Mouse (Mus musculus): ENCODE results near the gene Nckap1. TPM values are rescaled to one million over a fixed set of nuclear protein-coding genes. Genes with fewer than 3 reads are reported as not detected.

Nckap1 gene
- total and polyA plus RNA-seq, 2 experiments from 2014 or later, result 82.5 to 136 TPM

DNA sequence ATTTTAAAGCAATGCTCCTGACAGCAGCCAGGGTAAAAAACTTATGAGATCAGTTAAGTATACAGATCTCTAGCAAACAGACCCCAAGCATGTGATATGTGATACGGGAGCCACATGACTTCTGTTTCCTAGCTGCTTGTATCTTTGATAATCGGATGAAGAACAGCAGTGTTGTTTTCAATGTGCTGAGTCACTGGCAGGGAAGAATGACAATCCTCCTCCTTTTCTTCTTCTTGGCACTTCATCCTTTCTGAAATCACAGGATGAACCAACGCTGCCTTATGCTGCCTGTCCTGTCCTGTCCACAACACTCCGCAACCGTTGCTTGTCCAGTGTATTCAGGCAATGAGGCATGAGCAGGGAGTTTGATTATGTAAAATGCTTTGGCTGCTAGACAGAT, 15.8 kb upstream of the Nckap1 start:
- WGBS, result 74% methylated on average over 5 of the region's 5 CpGs
- no peak for TF ChIP-seq CTCF (IDR thresholded peaks at IDR 0.05)

DNA sequence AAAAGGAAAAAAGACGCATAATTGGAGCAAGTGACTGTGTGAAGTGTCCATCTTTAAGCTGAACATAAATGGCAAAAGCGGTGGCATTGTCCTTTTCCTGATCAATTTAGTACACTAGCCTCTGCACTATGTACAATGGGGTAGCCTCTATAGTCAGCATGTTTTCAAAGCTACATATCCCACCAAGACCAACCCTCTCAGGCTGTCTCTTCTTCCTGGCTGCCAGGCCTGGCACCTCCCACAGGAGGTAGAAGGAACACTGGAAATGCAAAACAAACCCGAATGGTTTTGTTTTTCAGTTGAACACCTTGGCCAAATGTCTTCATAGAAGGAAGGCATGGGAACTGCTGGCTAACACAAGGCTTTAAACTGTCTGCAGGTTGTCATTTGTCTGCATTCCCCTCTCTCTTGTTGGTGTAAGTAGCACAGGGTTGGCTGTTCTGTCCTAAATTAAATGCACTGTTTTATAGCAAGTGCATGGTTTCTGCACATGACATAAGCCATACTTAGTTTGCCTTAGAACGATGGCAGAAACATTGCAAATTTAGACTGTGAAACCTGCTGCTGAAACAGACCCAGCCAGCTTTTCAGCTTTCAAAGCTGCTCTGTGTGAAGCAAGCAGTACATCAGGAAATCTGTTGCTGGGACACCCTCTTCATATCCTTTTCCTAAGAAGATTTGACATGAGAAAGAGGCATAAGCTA, 13.2 kb upstream of the Nckap1 start:
- no peak overlapping the region for H3K9ac ChIP-seq (replicated peaks; ENCODE audit: low read length, poor library complexity, severe bottlenecking)
- H3K9me3 ChIP-seq (ENCODE audit: low read length), result no peaks in the 10 kb centered on the region
- H3K4me2 ChIP-seq (ENCODE audit: low read depth, low read length, poor library complexity, severe bottlenecking), result no peak overlapping the region
- H3K27ac ChIP-seq (ENCODE audit: low read depth, low read length), result no peak overlapping the region
- DNase-seq (ENCODE audit: low spot score) (no peak), ATAC-seq (ENCODE audit: low FRiP score) (no peak)
- no peaks in the 10 kb centered on the region for H3K36me3 ChIP-seq (ENCODE audit: insufficient read depth, low read length)
- no peaks in the 10 kb centered on the region for H3K27me3 ChIP-seq (ENCODE audit: insufficient read depth, low read length)
- WGBS, result 77% methylated on average over 4 of the region's 4 CpGs
- no peaks in the 10 kb centered on the region for H3K4me1 ChIP-seq (ENCODE audit: insufficient read depth, low read length)
- no peak overlapping the region for H3K4me3 ChIP-seq (ENCODE audit: low read depth, low read length)
- no peak for TF ChIP-seq CTCF (IDR thresholded peaks at IDR 0.05)

More for the DNA sequence above, 15.8 kb upstream of the Nckap1 start:
- Histone ChIP-seq H3K9me3 (ENCODE audit: low read length) (no peaks in the 10 kb centered on the region), H3K9ac (replicated peaks; ENCODE audit: low read length, poor library complexity, severe bottlenecking) (no peak overlapping the region), H3K36me3 (ENCODE audit: insufficient read depth, low read length) (no peaks in the 10 kb centered on the region), H3K27me3 (ENCODE audit: insufficient read depth, low read length) (no peaks in the 10 kb centered on the region), H3K27ac (ENCODE audit: low read depth, low read length) (no peak overlapping the region), H3K4me2 (ENCODE audit: low read depth, low read length, poor library complexity, severe bottlenecking) (no peak overlapping the region), H3K4me3 (ENCODE audit: low read depth, low read length) (no peak overlapping the region), H3K4me1 (ENCODE audit: insufficient read depth, low read length) (no peaks in the 10 kb centered on the region)
- DNase-seq (ENCODE audit: low spot score) (no peak), ATAC-seq (ENCODE audit: low FRiP score) (no peak)

DNA sequence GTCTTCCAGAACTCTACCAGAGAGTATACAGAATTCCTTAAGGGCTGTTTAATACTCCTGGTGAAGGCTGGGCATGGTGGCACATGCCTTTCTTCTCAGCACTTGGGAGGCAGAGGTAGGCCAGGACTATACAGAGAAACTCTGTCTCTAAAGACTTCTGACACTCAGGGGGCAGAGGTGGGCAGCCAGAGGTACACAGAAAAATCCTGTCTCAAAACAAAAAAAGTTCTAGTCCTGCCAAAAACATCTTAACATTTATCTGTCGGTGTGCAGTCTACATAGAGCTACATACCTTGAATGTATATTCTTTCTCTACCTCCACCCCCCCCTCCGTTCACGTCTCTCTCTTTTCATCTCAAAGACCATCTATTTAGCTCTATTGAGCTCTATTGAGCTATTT, 1.2 kb upstream of the Nckap1 start:
- H3K27me3 ChIP-seq (ENCODE audit: insufficient read depth, low read length), result no peaks in the 10 kb centered on the region
- 88% methylated on average over 3 of the region's 3 CpGs for WGBS

DNA sequence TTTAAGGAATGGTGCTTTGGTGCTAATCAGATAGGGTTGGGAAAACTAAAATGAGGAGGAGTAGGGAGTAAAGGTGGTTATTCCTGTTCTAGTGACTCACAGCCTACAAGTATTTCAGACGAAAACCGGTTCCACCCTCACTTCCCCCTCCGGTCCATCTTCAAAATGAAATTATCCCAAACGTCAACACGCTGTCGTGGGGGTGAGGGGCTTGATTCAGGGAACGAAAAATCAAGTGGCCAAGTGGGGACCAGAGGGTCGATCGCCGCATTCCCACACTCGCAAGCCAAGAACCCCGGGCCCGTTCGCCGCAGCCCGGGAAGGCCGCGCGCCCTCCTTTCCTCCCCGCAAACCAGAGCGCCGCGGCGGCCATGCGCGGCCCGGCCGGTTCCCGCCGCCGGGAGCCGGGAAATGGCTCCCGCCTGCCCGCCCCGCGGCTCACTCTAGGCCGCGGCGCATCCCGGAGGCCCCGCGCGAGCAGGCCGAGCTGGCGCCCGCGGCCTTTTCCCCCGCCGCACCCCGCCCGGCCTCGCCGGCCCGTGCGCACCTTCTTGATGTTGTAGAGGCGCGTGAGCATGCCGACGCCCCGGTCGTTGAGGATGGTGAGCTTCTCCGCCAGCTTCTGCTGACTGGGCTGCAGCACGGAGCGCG, 744 bp downstream of the Nckap1 start:
- Histone ChIP-seq H3K27me3 (ENCODE audit: insufficient read depth, low read length) (no peaks in the 10 kb centered on the region), H3K4me3 (ENCODE audit: low read depth, low read length) (peak overlapping the region; percentile 97), H3K4me2 (ENCODE audit: low read depth, low read length, poor library complexity, severe bottlenecking) (peak overlapping the region; percentile 60), H3K36me3 (ENCODE audit: insufficient read depth, low read length) (no peaks in the 10 kb centered on the region), H3K27ac (ENCODE audit: low read depth, low read length) (peak overlapping the region; percentile 99), H3K9ac (replicated peaks; ENCODE audit: low read length, poor library complexity, severe bottlenecking) (peak overlapping the region; percentile 98), H3K4me1 (ENCODE audit: insufficient read depth, low read length) (peaks cover 10% of the 10 kb centered on the region), H3K9me3 (ENCODE audit: low read length) (no peaks in the 10 kb centered on the region)
- TF ChIP-seq CTCF (IDR thresholded peaks at IDR 0.05), result no peak
- WGBS, result 1% methylated on average over 57 of the region's 65 CpGs
- ATAC-seq (ENCODE audit: low FRiP score) (peak; percentile 73), DNase-seq (ENCODE audit: low spot score) (peak; percentile 35)

More for the DNA sequence above, 1.2 kb upstream of the Nckap1 start:
- Histone ChIP-seq H3K4me1 (ENCODE audit: insufficient read depth, low read length) (peaks cover 10% of the 10 kb centered on the region), H3K36me3 (ENCODE audit: insufficient read depth, low read length) (no peaks in the 10 kb centered on the region), H3K4me2 (ENCODE audit: low read depth, low read length, poor library complexity, severe bottlenecking) (no peak overlapping the region), H3K4me3 (ENCODE audit: low read depth, low read length) (no peak overlapping the region), H3K9ac (replicated peaks; ENCODE audit: low read length, poor library complexity, severe bottlenecking) (no peak overlapping the region), H3K27ac (ENCODE audit: low read depth, low read length) (no peak overlapping the region), H3K9me3 (ENCODE audit: low read length) (no peaks in the 10 kb centered on the region)
- ATAC-seq (ENCODE audit: low FRiP score) (no peak), DNase-seq (ENCODE audit: low spot score) (no peak)
- no peak for TF ChIP-seq CTCF (IDR thresholded peaks at IDR 0.05)

DNA sequence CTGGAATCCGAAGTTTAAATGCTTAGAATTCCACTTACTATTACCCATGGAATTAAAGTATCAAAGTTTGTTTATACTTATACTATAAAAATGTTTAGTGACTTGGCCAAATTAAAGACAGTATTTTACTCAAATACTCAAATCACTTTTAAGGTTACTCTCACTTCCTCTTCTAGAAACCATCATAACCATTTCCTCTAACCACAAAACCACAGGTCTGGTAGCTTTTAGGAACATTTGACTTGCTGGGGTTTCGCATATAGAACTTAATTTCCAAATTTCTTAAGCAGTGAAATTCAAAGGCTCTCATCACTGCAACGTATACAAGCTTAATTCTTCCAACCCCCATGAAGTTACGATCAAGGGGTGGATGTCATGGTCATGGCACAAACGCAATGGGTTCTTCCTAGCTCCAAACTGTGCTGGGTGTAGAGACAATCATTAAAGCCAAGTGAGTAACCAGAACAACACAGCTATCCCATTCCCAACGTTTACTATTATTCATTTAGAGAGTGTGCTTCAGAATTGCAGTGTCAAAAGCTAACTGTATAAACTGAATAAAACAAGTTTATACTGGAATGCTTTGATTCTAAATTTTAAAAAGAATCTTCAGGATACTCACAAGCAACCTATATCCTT, 1.8 kb downstream of the Nckap1 start:
- H3K9ac ChIP-seq (replicated peaks; ENCODE audit: low read length, poor library complexity, severe bottlenecking), result 0 out of 2 replicates have a peak overlapping the region, but pooled peaks have one; percentile 19
- TF ChIP-seq CTCF (IDR thresholded peaks at IDR 0.05), result no peak
- DNase-seq (ENCODE audit: low spot score), result no peak
- H3K4me1 ChIP-seq (ENCODE audit: insufficient read depth, low read length), result peaks cover 10% of the 10 kb centered on the region
- no peak overlapping the region for H3K27ac ChIP-seq (ENCODE audit: low read depth, low read length)
- no peaks in the 10 kb centered on the region for H3K9me3 ChIP-seq (ENCODE audit: low read length)
- 40% methylated on average over 6 of the region's 6 CpGs for WGBS
- H3K4me2 ChIP-seq (ENCODE audit: low read depth, low read length, poor library complexity, severe bottlenecking), result peak overlapping the region; percentile 60
- peak overlapping the region; percentile 97 for H3K4me3 ChIP-seq (ENCODE audit: low read depth, low read length)
- H3K27me3 ChIP-seq (ENCODE audit: insufficient read depth, low read length), result no peaks in the 10 kb centered on the region
- no peak for ATAC-seq (ENCODE audit: low FRiP score)
- no peaks in the 10 kb centered on the region for H3K36me3 ChIP-seq (ENCODE audit: insufficient read depth, low read length)

DNA sequence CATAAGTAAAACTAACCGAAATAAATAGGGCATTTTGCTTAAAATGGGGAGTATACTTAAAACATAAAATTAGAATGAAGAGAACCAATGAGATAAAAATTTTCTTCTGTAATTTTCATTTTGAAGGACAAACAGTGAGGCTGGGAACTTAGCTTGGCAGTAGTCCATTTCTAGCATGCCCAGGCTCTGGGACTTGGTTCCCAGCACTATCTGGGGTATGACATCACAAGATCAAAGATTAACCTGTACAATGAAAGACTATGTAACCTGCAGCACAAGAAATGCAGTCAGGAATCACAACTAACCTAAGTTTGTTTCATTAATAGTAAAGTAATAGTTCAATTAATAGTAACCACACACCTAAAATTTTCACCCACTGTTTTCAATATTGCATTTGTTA, 3.9 kb downstream of the Nckap1 start:
- Histone ChIP-seq H3K27me3 (ENCODE audit: insufficient read depth, low read length) (no peaks in the 10 kb centered on the region), H3K4me2 (ENCODE audit: low read depth, low read length, poor library complexity, severe bottlenecking) (no peak overlapping the region), H3K36me3 (ENCODE audit: insufficient read depth, low read length) (no peaks in the 10 kb centered on the region), H3K27ac (ENCODE audit: low read depth, low read length) (no peak overlapping the region), H3K4me3 (ENCODE audit: low read depth, low read length) (no peak overlapping the region), H3K9ac (replicated peaks; ENCODE audit: low read length, poor library complexity, severe bottlenecking) (no peak overlapping the region), H3K9me3 (ENCODE audit: low read length) (no peaks in the 10 kb centered on the region), H3K4me1 (ENCODE audit: insufficient read depth, low read length) (peaks cover 10% of the 10 kb centered on the region)
- DNase-seq (ENCODE audit: low spot score), result no peak
- no peak for TF ChIP-seq CTCF (IDR thresholded peaks at IDR 0.05)
- ATAC-seq (ENCODE audit: low FRiP score), result no peak
- 92% methylated on average over 1 of the region's 1 CpGs for WGBS
